Mouse (Mus musculus): ENCODE measurements around the gene Syk.

Gene Syk

GRCm38 (mm10) chr13:52582878-52583661 is at the start of gene Syk:
Gene Syk, plus strand, starts transcription at chr13:52583173.
- peak; percentile 58 for DNase-seq (ENCODE audit: low read depth)

DNA sequence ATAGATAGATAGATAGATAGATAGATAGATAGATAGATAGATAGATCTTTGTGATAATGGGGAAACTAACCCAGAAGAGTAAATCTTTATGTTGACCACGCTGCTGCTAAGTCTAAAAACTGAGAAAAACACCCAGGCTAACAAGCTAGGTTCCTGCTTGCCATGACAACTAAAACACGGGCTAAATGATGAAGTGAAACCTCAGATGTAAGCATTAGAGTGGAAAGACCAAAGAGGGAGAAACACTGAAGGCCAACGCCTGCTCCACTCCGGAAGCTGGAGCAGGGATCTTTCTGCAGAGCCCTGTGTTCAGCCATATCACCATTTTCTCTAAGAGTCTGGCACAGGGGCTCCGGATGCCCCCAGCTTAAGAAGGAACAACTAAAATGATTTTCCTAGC is 49.3 kb upstream of the Syk start:
- no peak for DNase-seq (ENCODE audit: low read depth)

DNA sequence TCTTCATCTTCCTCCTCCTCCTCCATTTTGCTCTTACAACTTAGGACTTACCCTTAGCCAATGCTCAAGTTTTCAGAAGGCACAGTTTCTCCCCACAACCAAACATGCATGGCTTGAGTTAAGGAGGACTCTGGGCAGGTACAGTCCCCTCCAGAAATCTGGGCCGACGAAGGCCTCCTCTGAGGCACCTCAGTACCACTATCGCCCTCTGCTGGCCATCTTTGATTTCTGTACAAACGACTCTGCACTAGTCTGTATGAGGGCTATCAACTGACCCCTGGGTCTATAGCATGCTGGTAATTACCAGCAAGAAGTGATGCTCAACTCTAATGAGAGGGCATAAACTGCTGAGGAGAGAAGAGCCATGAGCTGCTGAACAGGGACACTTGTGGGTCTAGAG is 47.4 kb upstream of the Syk start:
- DNase-seq (ENCODE audit: low read depth), result no peak

GRCm38 (mm10) chr13:52537754-52538587 is 45.0 kb upstream of the Syk start:
- no peak for DNase-seq (ENCODE audit: low read depth)

DNA sequence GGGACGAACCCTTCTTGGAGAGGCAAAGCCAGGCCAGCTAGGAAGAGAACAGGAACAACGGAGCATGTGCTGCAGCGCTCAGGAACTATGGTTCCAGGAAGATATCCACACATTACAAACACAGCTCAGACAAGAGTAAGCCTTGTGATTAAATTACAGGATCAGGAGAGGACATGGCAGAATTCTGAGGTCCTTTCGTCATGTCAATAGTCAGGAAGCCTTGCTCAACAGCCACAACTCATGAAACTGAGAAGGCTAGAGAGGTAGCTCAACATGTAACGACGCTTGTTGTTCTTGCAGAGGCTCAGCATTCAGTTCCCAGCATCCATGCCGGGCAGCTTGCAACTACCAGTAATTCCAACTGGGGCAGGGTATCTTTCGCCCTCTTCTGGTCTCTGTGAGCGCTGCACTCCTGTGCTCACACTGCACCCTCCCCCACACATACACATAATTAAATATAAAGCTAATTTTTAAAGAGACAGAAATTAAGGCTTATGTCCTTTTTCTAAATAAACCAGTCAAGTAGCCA is 44.3 kb upstream of the Syk start:
- no peak for DNase-seq (ENCODE audit: low read depth)

GRCm38 (mm10) chr13:52539461-52539860 is 43.5 kb upstream of the Syk start:
- no peak for DNase-seq (ENCODE audit: low read depth)

DNA sequence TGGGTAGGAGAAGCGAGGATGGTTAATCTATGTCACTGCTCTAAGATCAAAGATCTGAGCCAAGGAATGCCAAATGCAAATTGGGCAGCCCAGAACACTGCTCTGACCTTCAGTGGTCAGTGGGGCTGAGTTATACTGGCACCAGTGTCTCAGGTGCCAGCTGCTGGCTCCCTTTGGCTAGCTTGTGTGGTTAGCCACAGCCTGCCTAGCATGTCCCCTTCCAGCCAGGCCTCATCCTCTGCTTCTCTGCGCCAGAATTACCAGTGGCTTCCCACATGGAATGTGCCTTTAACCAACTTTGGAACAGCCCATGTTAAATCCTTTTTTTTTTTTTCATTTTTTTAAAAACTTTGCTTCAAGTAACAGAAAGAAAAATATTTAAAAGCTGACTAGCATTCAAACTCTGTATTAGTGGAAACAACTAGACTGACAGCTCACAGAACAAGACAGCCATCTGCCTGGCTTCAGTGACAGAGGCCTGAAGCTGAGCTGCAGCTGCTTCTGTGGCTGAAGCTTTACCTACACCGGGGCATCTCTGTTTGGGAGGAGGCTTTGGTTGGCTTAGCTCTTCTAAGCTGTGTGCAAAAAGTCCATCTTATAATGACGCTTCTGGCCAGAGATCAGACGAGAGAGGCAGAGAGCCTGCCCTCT is 41.5 kb upstream of the Syk start:
- no peak for DNase-seq (ENCODE audit: low read depth)

- no peak for DNase-seq (ENCODE audit: low read depth)
Measured at GRCm38 (mm10) chr13:52542036-52542526, 40.9 kb upstream of the Syk start.

GRCm38 (mm10) chr13:52542636-52543035 is 40.3 kb upstream of the Syk start:
- DNase-seq (ENCODE audit: low read depth), result no peak

- no peak for DNase-seq (ENCODE audit: low read depth)
Measured at GRCm38 (mm10) chr13:52546288-52546687, 36.7 kb upstream of the Syk start.

GRCm38 (mm10) chr13:52550690-52551193 is 32.2 kb upstream of the Syk start:
- DNase-seq (ENCODE audit: low read depth), result no peak

GRCm38 (mm10) chr13:52551275-52551674 is 31.7 kb upstream of the Syk start:
- no peak for DNase-seq (ENCODE audit: low read depth)

GRCm38 (mm10) chr13:52552822-52553477 is 30.0 kb upstream of the Syk start:
- DNase-seq (ENCODE audit: low read depth), result no peak

- DNase-seq (ENCODE audit: low read depth), result no peak
Measured at GRCm38 (mm10) chr13:52554722-52555121, 28.3 kb upstream of the Syk start.

DNA sequence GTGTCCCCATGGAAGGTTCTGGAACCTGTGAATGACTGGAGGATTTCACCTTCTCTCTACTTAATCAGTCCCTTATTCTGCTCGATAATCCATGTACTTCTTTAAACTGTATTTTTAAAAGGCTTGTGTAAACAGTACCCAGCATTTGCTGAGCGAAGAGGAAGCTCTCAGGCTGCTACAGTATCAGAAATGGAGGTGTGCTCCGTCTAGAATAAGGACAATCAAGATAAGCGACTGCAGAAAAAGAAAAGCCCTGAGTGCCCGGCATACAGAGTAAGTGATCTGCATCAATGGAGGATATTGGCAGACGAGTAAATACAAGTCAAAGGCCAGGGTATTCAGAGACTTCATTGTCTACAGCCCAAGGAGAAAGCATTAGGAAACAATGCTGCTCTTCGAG is 25.6 kb upstream of the Syk start:
- no peak for DNase-seq (ENCODE audit: low read depth)

DNA sequence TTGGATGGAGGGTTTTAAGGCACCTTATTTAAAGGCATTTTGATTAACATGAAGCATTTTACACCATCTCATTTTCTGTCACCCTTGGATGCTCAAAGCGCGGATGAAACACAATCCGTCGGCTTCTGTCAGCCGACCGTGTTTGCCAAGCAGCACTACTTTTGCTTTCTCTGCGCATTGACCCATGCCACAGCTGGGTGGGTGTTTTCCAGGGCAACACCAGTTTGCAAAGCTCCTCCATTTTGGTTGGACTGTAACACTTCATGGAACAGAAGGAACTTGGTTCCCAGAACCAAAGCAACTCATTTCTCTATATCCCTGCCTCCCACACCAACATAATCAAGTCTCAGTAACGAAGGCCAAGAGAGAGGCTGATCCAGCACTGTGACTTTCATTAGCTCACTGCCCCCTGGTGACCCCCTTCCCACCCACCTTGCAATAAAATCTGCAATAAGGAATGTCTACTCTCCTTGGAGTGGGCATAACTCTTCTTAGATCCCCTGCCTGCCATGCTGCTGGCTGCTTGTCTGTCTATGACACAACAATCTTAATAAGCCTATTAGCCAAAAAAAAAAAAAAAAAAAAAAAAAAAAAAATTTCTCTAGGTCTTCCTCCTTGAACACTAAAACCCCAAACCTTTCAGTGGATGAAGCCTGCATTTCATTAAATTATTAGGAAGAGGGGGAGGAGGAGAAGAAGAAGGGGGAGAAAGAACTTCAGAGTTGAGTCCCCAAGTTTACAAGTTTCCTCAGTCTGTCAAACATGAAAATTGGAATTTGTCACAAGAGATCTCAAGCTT is 21.4 kb upstream of the Syk start:
- DNase-seq (ENCODE audit: low read depth), result no peak

DNA sequence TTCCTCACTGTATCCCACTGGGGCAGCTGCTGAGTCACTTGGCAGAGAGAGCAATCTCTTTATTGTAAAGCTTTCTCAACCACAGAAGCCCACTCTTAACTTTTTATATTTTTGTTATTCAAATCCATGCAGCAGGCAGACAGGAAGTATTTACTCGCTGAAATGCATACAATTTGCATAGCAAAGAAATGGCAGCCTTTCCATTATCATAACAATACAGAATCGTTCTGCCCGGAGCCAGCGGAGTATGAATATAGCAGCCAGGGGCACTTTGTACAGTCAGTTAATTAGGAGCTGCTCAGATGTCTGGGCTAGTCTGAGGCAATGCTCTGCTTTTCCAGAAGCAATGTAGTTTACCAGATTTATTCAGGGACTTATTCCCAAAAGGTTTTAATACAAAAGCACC is 20.8 kb upstream of the Syk start:
- no peak for DNase-seq (ENCODE audit: low read depth)

DNA sequence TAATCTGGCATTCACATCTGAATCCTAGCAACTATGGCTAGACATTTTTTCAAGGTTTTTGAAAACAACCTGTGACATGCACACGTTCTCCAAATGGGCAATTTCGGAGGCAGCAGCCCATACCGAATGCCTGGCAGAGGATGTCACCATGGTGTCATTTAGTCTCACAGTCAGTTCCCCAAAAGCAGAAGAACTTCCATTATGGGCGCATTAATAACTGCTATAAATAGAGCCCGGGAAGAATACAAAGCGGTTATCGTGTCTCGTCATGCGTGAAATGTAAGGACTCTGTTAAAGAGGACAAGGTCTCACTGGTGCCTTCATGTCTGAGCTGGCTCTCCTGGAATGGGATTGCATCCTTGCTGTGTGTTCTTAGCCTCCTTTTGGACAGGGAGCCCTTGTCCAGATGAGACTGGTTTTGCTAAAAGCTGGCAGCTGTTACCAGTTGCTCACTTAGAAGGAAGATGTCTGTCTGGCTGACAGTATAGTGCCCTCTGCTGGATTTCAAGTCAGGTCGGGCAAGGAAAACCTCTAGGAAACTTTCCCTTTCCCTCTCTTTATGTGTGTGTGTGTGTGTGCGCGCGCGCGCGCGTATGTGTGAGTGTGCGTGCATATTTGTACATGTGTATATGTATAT is 17.8 kb upstream of the Syk start:
- DNase-seq (ENCODE audit: low read depth), result no peak

DNA sequence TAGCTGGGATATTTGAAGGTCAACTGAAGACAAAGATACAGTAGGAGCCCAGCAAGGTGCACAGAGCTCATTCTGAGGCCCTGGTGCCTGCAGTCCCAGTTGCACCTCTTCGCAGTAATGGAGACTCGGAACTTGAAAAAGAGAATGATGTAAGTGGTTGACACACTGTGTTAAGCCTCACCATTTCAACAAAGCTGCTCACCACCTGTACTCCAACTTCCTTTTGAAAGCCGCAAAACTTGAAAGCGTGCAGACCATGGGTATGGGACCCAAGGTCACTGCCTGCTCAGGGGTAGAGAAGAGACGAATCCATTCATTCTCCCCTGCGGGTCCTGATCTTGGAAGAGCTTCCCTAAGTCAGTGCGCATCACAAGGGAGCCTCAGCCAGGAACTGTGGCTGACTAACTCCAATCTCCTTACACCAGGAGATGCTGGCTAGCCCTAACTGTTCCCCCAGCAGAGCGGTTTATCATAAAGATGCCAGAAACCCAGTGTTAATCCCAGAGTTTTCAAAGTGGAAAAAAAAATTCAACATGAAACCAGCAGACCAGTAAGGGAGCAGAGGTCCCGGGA is 16.7 kb upstream of the Syk start:
- DNase-seq (ENCODE audit: low read depth), result no peak

GRCm38 (mm10) chr13:52566777-52567176 is 16.2 kb upstream of the Syk start:
- no peak for DNase-seq (ENCODE audit: low read depth)

All from c-Kit-positive CD71-negative TER-119-negative erythroid progenitor cells, embryonic 14.5 days (primary cell).